Mouse (Mus musculus) gastrocnemius, adult 18-20 months (tissue): Measurements from ENCODE around the gene Rpl4. TPM values are rescaled to one million over a fixed set of nuclear protein-coding genes. Genes with fewer than 3 reads are reported as not detected.
"Not testable (repeated sequence)": the region's sequence is repeated elsewhere in the genome, so short reads cannot be mapped to it uniquely, and the experiment has no call there.

Experiments used
- DNase-seq: peaks from one replicate; pipeline ENCODE4 v3.0.0; 2021; ENCODE audit warnings: low spot score
- total RNA-seq, 2 experiments: library from RNA; stranded (reverse); gene quantifications; 2 replicates each; pipeline ENCODE4 v1.2.3; 2021

The Rpl4 gene
- total RNA-seq, 2 experiments from 2014 or later = 623 to 643 TPM

DNA sequence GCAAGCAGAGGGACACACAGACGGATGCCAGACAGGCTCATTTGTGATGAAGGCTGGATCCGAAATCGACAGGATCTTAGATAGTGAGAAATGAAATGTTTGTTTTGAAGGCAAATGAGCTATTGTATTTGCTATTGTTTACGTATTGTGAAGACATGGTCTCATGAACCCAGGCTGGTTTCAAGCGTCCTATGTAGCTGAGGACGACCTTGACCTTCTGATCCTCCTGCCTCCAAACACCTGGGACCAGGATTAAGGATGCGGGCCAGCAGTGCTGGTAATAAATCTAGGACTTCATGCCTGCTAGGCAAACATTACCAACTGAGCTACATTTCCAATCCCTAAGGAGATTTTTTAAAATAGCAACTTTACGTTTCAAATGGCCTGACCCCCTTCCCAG, 24.3 kb downstream of the Rpl4 start:
- DNase-seq = no peak

GRCm38 (mm10) chr9:64198068-64198762, 25.0 kb downstream of the Rpl4 start:
- no peak for DNase-seq

DNA sequence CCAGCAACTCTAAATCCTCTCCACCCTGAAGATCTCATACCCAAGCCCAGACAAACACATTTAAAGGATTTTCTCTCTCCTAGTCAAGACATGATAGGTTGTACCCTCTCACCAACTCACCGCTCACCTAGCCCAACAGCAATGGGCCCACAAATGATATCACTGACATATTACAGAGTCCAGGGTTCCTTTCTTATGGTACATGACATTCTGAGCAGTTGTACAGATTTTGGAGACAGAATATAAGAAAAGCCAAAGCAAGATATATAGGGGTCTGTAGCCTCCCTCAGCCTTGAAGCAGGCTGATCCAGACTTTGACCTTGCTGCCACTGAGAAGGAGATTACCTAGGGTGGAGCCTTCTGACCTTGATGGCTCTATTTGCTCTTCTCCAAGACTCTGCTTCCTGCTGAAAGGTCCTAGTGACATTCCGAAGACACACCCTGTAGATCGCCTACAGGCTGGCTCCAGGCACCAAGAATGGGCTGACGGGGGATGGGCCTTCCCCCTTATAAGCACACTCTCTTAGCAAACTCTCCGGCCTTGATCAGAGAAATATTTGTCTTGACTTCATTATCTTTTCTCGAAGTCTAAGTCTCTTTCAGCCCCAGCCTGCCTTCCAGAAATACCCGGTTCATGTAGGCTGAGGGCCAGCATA, 25.7 kb downstream of the Rpl4 start:
- DNase-seq = not testable (repeated sequence)

DNA sequence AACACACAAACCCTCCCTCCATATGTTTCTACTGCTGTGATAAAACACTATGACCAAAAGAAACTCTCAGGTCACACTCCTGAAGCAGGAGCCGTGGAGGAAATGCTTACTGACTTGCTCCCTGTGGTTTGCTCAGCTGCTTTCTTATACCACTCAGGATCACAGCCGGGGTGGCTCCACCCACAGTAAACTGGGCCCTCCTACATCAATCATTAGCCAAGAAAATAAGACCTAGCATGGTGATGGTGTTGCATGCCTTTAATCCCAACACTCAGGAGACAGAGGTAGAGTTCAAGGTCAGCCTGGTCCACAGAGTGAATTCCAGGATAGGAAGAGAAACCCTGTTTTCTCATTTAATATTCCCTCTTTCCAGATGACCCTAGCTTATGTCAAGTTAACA, 26.7 kb downstream of the Rpl4 start:
- DNase-seq = no peak

DNA sequence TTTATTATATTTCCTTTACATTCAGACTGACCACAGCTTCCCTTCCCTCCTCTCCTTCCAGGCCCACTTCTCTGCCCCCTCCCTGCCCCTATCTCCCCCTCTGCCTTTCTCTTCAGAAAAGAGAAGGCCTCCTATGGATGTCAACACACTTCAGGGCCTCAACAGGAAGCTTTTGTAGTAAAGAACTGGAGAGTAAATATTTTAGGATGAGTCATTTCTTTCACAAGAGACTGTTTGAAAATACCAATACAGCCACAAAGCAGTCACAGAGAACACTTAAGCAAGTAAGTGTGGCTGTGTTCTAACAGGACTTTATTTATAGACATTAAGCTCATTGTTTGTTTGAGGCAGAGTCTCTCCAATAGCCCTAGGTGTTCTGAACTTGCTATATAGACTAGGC, 29.2 kb downstream of the Rpl4 start:
- no peak for DNase-seq

GRCm38 (mm10) chr9:64202866-64203265, 29.7 kb downstream of the Rpl4 start:
- DNase-seq = no peak

DNA sequence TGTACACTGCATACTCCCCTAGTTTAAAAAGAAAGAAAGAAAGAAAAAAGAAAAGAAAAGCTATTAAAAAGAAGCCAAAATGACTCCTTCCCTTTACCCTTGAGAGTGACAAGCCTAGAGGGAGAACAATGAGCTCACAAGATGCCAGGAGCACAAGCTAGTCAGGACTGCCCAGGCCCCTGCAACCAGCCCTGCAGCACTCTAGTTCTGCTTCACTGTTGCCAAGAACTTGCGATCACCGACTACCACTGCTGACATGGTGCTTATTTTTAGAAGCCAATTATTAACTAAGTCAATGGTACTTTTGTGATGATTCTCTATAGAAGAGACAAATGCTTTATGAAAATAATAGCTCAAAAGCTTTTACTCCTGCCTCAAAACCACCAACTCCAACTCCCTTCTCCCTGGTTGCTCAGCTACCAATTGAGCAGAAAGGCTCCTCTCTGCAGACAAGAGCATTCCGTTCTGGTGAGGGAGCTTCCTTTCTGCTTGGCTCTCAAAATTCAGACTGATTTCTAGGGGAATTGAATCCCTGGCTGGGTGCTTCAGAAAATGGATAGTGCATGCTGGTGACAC, 34.4 kb downstream of the Rpl4 start:
- no peak for DNase-seq

- DNase-seq = no peak
Measured at GRCm38 (mm10) chr9:64214452-64214851, 41.3 kb downstream of the Rpl4 start.

GRCm38 (mm10) chr9:64216090-64216489, 42.9 kb downstream of the Rpl4 start:
- DNase-seq = no peak

- DNase-seq = no peak
Measured at GRCm38 (mm10) chr9:64216641-64217040, 43.5 kb downstream of the Rpl4 start.

GRCm38 (mm10) chr9:64217887-64218286, 44.7 kb downstream of the Rpl4 start:
- DNase-seq = no peak

- DNase-seq = no peak
Measured at GRCm38 (mm10) chr9:64219305-64219704, 46.1 kb downstream of the Rpl4 start.

DNA sequence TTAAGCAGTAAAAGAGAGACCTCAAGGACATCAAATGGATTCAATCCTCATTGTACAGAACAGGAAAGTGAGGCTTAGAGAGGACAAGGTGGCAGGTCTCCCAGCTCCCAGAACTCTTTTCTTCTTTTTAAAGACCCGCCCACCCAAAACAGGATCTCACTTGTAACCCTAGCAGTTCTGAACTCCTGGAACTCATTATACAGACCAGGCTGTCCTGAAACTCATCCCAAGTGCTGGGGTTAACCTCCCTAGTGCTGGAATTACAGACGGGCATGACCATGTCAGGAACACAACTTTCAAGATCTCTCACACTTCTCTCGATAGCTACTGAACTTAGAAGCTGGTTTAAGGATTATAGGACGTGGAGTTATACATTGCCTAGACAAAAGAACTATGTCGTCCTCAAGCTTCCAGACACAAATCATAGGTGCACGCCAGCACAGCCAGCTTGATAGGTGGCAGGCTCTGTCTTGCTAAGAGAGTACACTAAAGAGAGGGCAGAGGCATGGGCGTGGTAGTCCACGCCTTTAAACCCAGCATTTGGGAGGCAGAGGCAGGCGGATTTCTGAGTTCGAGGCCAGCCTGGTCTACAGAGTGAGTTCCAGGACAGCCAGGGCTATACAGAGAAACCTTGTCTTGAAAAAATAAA, 46.7 kb downstream of the Rpl4 start:
- DNase-seq = no peak

GRCm38 (mm10) chr9:64220603-64221002, 47.4 kb downstream of the Rpl4 start:
- no peak for DNase-seq

DNA sequence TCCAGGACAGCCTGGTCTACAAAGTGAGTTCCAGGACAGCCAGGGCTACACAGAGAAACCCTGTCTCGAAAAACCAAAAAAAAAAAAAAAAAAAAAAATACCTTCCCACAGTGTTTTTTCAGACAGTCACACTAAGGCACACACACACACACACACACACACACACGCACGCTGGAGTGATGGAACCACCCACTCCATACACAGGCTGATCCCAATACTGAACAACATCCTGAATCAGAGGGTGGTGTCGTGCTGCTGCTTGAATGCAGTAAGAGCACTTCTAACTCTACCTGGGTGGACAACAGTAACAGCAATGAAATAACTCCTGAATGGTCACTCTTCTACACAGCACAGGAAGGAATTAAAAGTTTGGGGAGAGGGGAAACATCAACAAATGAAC, 48.3 kb downstream of the Rpl4 start:
- no peak for DNase-seq

DNA sequence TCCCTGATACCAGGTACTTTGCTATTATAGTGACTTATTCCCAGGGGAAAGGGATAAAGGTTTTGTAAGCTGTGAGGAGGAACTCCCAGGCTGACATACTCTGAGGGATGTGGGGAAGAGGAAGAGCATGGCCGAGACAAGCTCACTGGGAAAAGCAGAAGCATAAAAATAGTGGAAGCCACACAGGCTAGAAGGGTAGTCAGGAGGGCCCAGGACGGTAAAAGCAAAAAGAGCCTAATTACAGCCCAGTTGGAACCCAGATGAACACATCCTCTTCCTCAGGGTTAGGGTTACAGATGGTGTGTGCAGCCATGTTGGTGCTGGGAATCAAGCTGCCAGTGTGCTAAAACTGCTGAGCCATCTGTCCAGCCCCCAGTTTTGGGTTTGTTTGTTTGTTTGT, 48.9 kb downstream of the Rpl4 start:
- no peak for DNase-seq

- no peak for DNase-seq
Measured at GRCm38 (mm10) chr9:64225805-64226204, 52.6 kb downstream of the Rpl4 start.

- no peak for DNase-seq
Measured at GRCm38 (mm10) chr9:64227736-64228135, 54.6 kb downstream of the Rpl4 start.
